Mouse (Mus musculus): ENCODE results near the gene Rhot2.

GRCm38 (mm10) chr17:25809606-25810340 lies 34.9 kb downstream of the Rhot2 start:
- TF ChIP-seq CTCF (IDR thresholded peaks at IDR 0.05; ENCODE audit: borderline replicate concordance, control insufficient read depth, extremely low read depth, insufficient read depth, low read length, poor library complexity) (no peak), POLR2A (IDR thresholded peaks at IDR 0.05; ENCODE audit: control insufficient read depth, extremely low read depth, insufficient read depth, low read length, poor library complexity) (no peak)
